Mouse (Mus musculus) left cerebral cortex, adult 9 months (tissue): Measurements from ENCODE around the gene Prpf19.

Experiments used
- DNase-seq, 2 experiments: peaks; one replicate each; pipeline ENCODE4 v3.0.0; 2022; ENCODE audit warnings: low spot score in 2 of 2

The Prpf19 gene

GRCm38 (mm10) chr19:10895708-10896107 is 677 bp downstream of the Prpf19 start:
- DNase-seq = peak in 1 of 2 experiments; percentile 32

GRCm38 (mm10) chr19:10896849-10897248 is 1.8 kb downstream of the Prpf19 start:
- no peak for DNase-seq

DNA sequence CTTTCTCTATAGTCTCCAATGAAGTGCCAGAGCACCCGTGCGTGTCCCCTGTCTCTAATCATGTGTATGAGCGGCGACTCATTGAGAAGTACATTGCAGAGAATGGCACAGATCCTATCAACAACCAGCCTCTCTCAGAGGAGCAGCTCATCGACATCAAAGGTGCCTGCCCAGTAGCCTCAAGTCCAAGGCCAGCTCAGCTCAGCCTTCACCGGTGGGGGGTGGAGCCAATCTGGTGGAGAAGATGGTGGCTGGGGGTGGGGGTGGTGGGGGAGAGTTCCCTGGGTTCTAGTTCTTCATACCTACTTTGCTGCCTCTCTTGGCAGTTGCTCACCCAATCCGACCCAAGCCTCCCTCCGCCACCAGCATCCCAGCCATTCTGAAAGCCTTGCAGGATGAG is 2.5 kb downstream of the Prpf19 start:
- DNase-seq = no peak

- DNase-seq = no peak
These were observed 5.3 kb downstream of the Prpf19 start for GRCm38 (mm10) chr19:10900315-10900714.

GRCm38 (mm10) chr19:10901046-10901445 is 6.0 kb downstream of the Prpf19 start:
- no peak for DNase-seq

DNA sequence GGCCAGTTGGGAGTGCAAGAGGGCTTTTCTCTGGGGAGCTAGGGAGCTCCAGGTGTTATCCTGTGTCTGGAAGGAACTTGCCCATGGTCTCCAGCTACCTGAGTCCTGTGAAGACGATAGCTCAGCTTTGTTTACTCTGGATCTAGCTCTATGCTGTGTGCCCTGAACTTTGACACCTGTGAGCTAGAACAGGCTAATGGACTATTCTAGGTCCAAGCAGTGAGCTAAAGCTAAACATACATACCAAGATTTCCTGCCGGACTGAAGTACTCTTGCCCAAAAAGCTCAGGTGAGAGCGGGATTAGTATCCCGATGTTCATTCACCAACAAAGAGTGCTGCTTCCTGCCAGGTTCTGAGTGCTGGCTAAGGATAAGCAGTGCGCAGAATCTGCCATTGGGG is 9.5 kb downstream of the Prpf19 start:
- no peak for DNase-seq

DNA sequence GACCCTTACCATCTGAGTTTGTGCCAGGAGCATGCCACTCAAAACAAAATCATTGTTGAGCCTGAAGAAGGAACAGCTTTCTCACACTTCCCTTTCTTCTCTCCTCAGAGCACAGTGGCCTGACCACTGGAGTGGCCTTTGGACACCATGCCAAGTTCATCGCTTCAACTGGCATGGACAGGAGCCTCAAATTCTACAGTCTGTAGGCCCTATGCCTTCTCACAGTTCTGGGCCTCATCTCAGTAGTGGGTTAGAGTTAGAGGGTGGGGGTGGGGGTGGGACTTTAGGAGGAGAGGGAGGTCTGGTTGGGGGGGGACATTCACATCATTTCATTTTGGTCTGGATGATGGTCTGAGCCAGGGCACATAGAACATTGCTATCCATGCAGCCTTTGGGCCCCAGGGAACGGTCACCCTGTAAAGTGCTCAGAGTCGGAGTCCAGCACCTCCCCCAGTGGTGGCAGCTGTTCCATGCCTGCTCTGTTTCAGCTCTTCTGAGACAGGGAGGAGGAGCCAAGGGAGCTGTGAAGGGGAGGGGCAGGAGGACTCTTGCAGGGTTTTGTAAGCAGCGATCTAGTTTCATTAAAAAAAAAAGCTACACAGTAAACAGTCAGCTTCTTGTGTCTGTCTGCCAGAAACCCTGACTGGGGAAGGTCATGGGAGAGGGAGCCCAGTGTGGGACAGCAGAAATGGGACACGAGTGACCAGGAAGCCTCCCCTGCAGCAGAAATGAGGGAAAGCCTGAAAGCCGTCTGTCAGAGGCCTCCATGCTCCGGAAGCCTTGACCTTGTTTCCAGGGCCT is 10.1 kb downstream of the Prpf19 start:
- peak in 1 of 2 experiments; percentile 59 for DNase-seq

- no peak for DNase-seq
These were observed 10.6 kb downstream of the Prpf19 start for GRCm38 (mm10) chr19:10905728-10906000.

- DNase-seq = peak in 1 of 2 experiments; percentile 70
These were observed 12.9 kb downstream of the Prpf19 start for GRCm38 (mm10) chr19:10907891-10908290.

DNA sequence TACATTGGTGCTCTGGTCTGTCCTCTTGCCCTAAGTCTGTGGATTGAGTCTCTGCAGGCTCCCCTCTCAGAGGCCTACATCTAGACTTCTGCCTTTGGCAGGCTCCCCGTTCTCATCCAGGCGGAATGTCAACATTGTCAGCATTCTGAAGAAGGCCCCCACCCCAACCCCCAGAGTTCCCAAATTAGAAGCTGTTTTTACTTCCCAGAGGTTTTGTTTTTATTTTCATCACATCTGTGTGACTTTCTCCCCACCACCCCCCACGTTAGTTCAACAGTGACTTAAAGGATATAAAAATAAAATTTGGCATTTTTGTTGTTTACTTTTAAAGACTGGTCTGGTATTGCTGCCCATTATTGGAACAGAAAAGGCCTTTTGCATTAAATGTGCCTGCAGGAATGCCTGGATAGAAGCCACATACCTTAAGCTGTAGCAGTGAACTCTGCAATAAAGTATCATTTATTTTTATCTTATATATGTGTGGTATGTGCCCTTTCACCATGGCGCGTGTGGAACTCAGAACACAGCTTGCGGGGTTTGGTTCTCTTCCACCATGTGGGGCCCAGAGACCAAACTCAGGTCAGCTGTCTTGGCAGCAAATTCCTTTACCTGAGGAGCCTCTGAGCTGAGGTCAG is 14.2 kb downstream of the Prpf19 start:
- DNase-seq = no peak

GRCm38 (mm10) chr19:10914291-10914690 is 19.3 kb downstream of the Prpf19 start:
- no peak for DNase-seq

DNA sequence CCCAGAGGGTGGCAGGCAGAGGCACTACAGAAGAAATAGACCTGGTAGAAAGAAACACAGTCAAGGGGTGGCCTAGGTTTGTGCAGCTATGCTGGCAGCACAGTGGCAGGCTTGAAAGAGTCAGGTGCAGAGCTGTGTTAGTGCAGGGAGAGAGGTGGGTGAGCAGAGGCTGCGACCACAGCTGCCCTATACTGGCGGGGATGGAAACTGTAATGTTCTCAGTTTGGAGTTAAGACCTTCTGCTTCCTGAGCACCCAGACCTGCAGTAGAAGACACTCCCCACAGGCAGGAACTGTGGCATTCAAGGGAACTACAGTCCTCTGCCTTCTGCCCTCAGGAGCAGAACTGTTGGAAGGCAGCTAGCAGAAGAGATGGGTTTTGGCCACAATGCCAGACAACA is 19.8 kb downstream of the Prpf19 start:
- no peak for DNase-seq

DNA sequence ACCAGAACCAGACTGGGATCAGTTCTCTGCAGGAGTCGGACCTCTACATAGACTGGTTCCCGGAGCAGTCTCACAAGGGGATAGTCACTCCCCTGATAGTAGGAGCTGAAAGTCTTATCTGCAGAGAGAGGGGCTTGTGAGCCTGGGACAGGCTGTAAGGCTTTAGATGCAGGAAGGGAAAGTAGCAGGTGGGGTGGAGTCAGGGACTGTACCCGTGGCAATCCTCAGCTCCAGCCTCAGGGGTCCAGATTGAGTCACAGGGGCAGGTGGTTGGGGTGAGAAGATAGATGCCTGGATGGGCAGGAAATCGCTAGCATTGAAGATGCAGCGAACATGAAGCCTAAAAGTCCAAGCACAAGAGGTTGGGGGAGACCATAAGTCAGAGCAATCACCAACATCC is 21.5 kb downstream of the Prpf19 start:
- no peak for DNase-seq

DNA sequence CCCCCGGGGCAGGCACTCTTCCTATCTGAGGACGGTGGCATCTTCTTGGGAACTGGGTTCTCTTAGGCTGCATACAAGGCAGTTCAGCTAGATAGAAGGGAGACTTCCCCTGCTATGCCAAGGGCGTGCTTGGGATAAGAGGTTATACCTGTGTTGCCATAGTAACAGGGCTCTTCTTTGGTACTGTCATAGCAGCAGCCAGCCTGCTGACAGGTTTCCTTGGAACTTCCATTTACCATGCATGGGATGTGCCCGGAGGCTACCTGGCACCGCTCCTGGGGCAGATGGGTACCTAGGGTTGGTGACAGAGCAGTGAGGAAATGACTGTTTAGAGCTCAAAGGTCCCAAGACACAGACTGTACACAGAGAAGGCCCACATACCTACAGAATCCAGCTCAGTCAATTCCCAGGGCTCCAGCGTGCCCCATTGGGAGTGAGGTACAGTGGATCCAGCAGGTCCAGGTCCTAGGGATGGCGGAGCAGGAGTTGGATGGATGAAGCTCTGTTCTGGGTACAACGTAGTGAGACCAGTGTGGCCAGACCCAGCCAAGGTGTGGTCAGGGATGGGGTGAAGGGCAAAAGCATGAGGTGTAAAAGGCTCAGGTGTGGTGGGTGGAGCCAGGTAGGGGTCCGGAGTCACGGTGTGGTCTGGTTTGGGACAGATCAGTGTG is 23.4 kb downstream of the Prpf19 start:
- DNase-seq = no peak

DNA sequence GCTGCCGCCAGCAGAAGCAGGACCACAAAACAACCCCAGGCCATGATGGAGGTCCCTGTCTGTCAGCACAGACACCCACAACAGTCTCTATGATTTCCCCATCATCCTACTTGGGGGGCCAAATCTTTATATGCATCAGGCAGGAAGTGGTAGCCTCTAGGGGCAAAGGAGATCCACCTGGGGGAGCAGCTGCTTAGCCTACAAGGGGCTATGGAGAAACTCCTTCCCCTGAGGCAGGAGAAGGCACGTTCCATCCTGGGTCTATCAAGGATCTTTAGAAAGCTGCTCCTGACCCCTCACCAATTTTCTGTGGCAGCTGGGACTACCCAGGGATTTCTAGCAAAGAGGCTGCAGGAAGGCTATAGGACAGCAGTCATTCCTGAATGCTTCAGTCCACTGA is 25.5 kb downstream of the Prpf19 start, which contains the start of gene Zp1:
TSS of gene Zp1 (minus strand) at position 101 of the 400 bp plus-strand sequence.
- no peak for DNase-seq

DNA sequence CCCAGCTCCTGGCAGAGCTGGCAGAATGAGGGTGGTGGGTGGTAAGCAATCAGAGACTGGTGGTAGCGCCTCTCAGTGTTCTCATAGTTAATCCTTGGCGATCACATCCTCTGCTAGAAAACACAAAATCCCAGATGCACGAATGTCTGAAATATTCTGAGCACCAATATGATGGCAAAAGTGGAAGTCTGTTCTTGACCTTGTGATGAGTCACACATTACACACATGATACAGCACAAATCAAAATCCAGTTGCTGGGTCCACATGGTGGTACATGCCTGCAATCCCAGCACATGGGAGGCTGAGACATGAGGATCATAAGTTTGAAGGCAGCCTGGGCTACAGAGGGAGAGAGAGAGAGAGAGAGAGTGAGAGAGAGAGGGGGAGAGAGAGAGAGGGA is 26.0 kb downstream of the Prpf19 start:
- no peak for DNase-seq

DNA sequence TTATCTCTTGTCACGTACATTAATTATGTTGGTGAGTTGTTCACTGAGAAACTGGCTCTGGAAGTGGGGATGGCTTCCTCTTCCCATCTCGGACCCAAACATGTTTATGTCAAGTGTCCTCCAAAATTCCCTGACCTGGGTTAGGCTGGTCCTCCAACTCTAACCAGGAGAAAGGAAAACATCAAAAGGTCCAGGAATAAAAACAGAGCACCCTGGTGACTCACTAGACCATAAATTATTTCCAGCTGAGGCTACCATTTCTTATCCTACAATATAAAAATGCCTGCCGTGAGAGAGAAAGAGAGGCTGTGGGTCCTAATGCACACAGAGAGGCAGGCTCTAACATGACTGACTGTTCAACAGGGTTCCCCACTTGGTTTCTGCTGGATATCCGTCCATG is 29.2 kb downstream of the Prpf19 start:
- no peak for DNase-seq

GRCm38 (mm10) chr19:10926123-10926621 is 31.1 kb downstream of the Prpf19 start:
- no peak for DNase-seq

- no peak for DNase-seq
These were observed 31.6 kb downstream of the Prpf19 start for GRCm38 (mm10) chr19:10926666-10927065.

GRCm38 (mm10) chr19:10930641-10931040 is 35.6 kb downstream of the Prpf19 start:
- no peak for DNase-seq

DNA sequence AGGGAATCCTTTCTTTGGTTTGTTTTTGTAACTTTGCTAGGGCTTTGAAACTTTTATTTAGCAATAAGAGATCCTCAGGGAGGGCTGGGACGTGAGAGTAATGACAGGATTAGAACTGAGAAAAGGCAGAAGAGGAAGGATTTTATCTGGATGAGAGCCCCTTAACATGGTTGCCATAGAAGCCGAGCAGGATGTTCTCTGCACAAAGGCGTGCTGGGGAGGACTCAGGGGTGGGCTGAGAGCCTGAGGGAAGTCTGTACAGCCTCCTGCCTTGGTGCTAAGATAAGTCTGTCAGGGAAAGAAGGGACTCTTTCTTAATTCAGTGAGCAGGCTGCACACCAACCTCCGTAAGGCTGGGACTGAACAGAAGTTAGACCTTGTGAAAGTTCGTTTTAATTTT is 40.0 kb downstream of the Prpf19 start:
- DNase-seq = no peak

- no peak for DNase-seq
These were observed 41.0 kb downstream of the Prpf19 start for GRCm38 (mm10) chr19:10936077-10936476.

DNA sequence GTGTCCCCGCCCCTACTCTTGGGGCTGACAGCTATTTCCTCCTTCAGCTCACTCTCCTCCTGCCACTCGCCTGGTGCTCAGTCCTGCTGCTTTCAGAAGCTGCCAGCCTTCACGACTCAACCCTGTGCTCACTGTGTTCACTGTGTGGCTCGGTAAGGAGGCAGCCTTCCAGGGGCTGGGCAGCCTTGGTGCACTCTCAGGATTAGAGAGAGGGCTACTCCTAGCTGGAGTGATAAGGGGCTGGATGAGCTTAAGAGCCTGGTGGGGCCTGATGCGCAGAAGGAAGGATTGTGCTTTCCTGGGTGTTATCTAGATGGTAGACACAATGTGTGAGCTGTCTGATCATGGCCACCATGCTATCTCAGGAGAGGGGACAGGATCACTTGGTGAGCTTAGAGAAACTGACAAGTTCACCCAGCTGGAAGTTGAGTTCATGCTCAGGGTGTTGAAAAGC is 42.1 kb downstream of the Prpf19 start, which contains the start of gene Ptgdr2:
TSS of gene Ptgdr2 (plus strand) at position 51 of the 454 bp plus-strand sequence.
- no peak for DNase-seq
